ENCODE assay signal across 26 mouse cellular contexts in genomic region chr9:79847099-79847498, GRCm38 (mm10).
"Had no signal": no experiment of that assay in that cellular context is flagged by ENCODE, and none has a peak within 500 bp of the region (broad histone marks: within the 10 kb centered on the region; RNA-seq: fewer than 3 reads in every experiment).

No protein-coding gene starts in this region.

- H3K9ac ChIP-seq: liver, embryonic 13.5 days; liver, embryonic 15.5 days; liver, postnatal 0 days; lung, embryonic 15.5 days; midbrain, embryonic 13.5 days; midbrain, embryonic 15.5 days; neural tube, embryonic 13.5 days; neural tube, embryonic 15.5 days; stomach, embryonic 15.5 days had no signal

- H3K36me3 ChIP-seq: liver, embryonic 13.5 days; liver, embryonic 15.5 days; lung, embryonic 15.5 days; midbrain, embryonic 10.5 days; midbrain, embryonic 13.5 days; midbrain, embryonic 15.5 days; neural tube, embryonic 13.5 days; neural tube, embryonic 15.5 days; stomach, embryonic 15.5 days had no signal

- ATAC-seq: liver, postnatal 0 days; lung, postnatal 0 days; midbrain, embryonic 13.5 days; midbrain, embryonic 15.5 days had no signal

- H3K4me1 ChIP-seq: liver, embryonic 13.5 days; liver, embryonic 15.5 days; megakaryocyte, embryonic 14.5 days; midbrain, embryonic 15.5 days; neural tube, embryonic 13.5 days; neural tube, embryonic 15.5 days; stomach, embryonic 15.5 days had no signal

- DNase-seq: liver, embryonic 13.5 days; liver, postnatal 0 days; lung, adult 2 months; lung, postnatal 14 days; lung, postnatal 36 days; retina, postnatal 1 day; right cerebral cortex, adult 18-20 months; right cerebral cortex, postnatal 25 days; right cerebral cortex, postnatal 4 days; spleen, adult 18-20 months; thymus, adult 2 months; thymus, postnatal 25 days; thymus, postnatal 4 days had no signal

- H3K9me3 ChIP-seq: liver, embryonic 13.5 days; liver, embryonic 15.5 days; midbrain, embryonic 13.5 days; midbrain, embryonic 15.5 days; neural tube, embryonic 13.5 days; neural tube, embryonic 15.5 days; stomach, embryonic 15.5 days had no signal

- H3K4me3 ChIP-seq: liver, embryonic 13.5 days; liver, embryonic 15.5 days; lung, embryonic 15.5 days; megakaryocyte, embryonic 14.5 days; midbrain, embryonic 10.5 days; midbrain, embryonic 13.5 days; midbrain, embryonic 15.5 days; myocyte; neural tube, embryonic 13.5 days; neural tube, embryonic 15.5 days; stomach, embryonic 15.5 days had no signal

- H3K27ac ChIP-seq: liver, embryonic 13.5 days; liver, embryonic 15.5 days; lung, embryonic 15.5 days; macrophage; midbrain, embryonic 10.5 days; midbrain, embryonic 13.5 days; midbrain, embryonic 15.5 days; neural tube, embryonic 13.5 days; neural tube, embryonic 15.5 days; stomach, embryonic 15.5 days; stomach, postnatal 0 days had no signal

- H3K27me3 ChIP-seq: liver, embryonic 13.5 days; liver, embryonic 15.5 days; lung, embryonic 15.5 days; megakaryocyte, embryonic 14.5 days; midbrain, embryonic 13.5 days; midbrain, embryonic 15.5 days; neural tube, embryonic 13.5 days; neural tube, embryonic 15.5 days; stomach, embryonic 15.5 days had no signal
